Mouse (Mus musculus) thymus, postnatal 4 days (tissue): ENCODE data around the gene Ccser2.
"Not testable (repeated sequence)": the region's sequence is repeated elsewhere in the genome, so short reads cannot be mapped to it uniquely, and the experiment has no call there.

Experiments
- DNase-seq: peaks from one replicate; pipeline ENCODE4 v3.0.0; 2021

Ccser2 gene

DNA sequence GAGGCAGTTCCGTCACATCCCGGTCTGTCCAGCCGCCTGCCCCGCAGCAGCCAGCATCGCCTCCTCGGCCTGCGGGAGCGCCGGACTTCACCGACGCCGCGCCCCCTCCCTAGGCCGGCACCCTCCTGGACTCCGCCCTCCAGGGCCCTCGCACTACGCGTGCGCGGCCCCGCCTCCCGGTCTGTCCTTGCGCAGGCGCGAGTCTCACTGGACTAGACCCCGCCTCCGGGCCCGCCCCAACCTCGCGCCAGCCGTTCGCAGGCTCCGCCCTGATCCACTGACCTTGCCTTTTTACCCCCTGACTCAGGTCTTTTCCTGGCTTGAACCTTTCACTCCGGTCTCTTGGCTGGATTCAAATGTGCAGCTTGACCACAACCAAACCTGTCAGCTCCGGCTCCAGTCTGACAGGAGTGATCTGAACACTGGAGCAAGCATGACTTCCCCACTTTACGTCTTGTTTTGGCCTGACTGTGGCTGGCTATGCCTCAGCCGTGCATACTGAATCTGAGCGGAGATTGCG, at the start of gene Ccser2:
TSS of gene Ccser2 (minus strand) at position 150 of the 520 bp plus-strand sequence.
- DNase-seq = peak; percentile 100

- peak; percentile 23 for DNase-seq
Observed at GRCm38 (mm10) chr14:37015894-37016293, 47.3 kb upstream of the Ccser2 start.

- no peak for DNase-seq
Observed at GRCm38 (mm10) chr14:37013644-37014043, 45.1 kb upstream of the Ccser2 start.

- DNase-seq = no peak
Observed at GRCm38 (mm10) chr14:37009686-37010085, 41.1 kb upstream of the Ccser2 start.

DNA sequence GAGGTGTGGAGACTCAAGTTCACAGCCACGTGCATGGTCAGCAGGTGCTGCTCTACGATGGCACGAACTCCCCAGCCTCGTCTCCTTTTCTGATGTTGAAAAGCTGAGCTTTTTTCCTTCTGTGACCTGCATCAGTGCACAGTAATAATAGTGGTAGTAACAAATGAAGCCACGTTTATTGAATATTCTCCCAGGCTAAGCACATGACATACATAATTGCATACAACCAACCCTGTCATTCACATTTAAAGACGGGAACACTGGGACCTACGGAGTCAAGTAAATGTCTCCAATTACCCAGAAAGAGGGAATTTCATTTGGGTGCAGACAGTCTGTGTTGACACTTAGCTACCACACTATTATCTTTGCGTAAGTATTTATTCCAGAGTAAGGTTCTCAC, 37.9 kb upstream of the Ccser2 start:
- no peak for DNase-seq

DNA sequence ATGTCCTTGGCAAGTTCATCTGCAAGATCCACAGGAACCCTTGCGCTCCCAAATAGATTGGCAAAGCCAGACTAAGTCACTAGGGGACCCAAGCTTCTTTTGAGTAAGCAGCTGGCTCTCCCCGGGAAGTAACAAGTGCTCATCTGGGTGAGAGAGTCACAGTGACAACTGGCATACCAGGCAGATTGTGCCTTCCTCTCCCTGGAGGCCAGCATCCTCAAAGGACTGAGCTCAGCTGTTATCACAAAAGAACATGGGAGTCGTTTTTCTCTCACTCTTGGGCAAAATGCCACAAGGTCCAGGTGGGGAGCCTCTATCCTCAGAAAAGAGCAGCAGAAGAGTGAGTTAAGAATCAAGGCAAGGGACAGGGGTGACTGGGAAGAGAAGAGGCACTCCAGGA, 37.3 kb upstream of the Ccser2 start:
- no peak for DNase-seq

DNA sequence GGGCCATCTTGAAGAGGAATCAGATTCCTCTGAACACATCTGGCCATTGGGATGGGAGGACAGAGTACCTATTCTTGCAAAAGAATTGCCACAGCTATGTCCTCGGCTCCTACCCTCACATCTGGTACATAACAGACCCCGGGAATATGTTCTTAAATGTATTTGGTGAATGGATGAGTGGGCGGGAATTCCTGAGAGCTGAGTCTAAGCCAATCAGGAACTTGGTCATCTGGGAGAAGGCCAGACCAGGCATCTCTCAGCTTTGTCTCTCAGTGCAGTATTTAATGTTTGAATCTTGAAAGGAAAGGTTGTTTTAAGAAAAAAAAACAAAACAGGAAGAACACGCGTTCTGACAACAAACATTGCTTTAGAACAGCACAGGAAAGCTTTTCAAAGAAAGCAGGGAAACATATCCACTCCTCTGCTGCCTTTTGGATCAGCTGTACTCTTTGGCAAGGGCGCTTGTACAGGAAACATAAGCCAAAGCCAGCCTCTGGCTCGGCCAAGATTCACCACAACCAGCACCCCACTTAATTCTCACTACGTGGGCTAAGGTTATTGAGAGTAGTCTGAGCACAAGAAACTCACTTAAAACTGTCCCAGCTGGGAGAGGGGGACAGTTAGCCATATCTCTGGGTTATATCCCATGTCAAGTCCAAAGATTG, 35.0 kb upstream of the Ccser2 start:
- DNase-seq = no peak

GRCm38 (mm10) chr14:37002852-37003251, 34.3 kb upstream of the Ccser2 start:
- no peak for DNase-seq

GRCm38 (mm10) chr14:37000780-37001179, 32.2 kb upstream of the Ccser2 start:
- not testable (repeated sequence) for DNase-seq

- DNase-seq = no peak
Observed at GRCm38 (mm10) chr14:36989784-36990183, 21.2 kb upstream of the Ccser2 start.

GRCm38 (mm10) chr14:36985693-36986092, 17.1 kb upstream of the Ccser2 start:
- DNase-seq = no peak

DNA sequence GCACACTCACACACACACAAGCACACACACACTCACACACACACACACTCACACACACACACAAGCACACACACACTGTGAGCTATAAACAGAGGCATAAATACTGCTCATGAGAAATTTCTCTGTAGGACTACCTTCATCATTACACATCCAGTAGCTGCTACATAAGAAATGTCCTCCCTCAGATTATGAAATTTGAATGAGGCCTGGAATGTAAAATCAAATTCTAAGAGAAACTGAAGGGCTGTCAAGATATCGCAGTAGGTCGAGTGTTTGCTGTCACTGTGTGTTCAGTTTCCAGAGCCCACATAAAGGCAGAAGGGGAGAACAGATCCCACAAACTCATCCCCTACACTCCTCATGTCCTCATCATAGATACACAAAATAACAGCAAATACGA, 6.4 kb upstream of the Ccser2 start:
- DNase-seq = no peak

- no peak for DNase-seq
Observed at GRCm38 (mm10) chr14:36971211-36971610, 2.6 kb upstream of the Ccser2 start.

DNA sequence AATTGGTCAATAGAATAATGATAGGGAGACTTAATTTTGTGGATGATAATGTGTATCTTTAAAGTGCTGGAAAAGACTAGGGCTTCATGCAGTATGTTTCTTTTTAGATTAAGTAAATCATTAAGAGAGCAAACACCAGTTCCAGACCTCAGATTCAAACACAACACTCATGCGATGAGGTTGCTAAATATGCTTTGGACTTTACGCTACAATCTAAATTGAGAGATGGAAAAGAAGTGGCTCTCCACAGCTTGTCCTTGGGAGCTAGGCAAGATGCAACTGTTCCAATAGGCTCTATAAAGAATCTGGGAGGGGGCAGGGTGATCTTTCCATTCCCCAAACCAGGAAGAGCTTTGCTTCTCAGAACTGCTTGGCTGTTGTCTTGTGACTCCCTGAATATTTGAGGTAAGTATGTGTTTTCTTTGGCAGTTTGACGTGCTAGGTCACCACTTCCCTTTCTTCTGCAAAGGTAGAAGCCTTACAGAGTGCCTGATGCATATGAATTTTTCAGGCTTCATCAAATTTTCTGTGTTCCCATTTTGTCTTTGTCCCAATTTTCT, 1.4 kb upstream of the Ccser2 start:
- DNase-seq = no peak

DNA sequence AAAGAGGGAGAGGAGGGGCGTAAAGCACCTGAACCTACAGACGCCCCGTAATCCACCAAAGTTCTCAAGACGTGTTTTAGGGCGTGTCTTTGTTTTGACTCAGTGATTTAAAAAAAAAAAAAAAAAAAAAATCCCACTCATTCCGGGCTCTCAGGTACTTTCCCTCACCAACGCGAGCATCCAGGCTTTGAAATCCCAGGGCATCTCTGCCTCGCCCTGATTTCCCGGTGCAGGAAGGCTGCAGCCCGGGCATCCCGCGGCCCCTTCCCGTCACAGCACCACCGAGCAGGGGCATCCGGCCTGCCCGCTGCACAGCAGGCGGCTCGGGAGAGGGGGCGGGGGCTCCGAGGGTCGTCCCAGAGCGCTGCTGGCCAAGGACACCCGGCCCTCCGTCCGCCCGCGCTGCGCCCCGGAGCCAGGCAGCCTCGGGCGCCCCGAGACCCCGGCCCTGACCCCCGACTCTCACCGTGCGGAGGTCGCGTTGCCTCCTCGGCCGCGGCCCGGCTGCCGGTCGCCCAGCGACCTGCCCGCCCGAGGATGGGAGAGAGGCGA, 425 bp downstream of the Ccser2 start:
- DNase-seq = peak; percentile 78

DNA sequence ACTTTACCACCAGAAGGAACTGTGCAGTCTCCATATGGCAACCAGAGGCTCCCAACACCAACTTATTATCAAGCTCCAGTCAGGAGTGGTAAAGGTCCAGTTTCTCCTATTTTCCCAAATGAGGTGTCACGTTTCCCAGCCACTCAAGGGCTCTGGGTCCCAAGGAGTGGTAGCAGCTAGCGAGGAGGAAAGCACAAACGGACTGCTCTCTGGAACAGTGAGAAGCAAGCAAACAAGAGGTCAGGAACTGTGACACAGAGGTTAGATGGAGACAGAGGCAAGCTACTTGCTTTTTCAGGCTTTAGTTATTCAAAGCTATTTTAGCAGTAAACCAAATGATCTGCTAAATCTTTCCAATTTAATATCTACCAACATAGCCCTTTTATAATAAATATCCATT, 3.2 kb downstream of the Ccser2 start:
- no peak for DNase-seq

- DNase-seq = no peak
Observed at GRCm38 (mm10) chr14:36962477-36962876, 6.1 kb downstream of the Ccser2 start.

DNA sequence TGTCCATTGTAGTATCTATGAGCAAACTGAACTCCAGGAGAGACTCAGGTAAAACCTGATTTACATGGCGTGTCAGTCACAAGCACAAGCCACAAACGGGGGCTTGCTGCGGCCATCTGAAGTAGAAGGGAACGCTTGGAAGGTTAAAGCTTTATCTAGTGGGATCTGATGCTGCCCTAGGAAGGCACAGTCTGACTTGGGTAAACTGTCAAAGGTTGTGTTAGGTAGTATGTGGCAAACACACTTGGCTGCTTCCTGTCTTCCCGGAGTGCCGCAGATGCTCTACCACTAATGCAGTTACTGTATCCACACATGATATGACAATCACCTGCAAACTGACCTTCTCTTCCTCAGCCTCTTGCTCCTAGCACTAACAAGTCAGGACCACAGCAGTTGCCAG, 10.9 kb downstream of the Ccser2 start:
- no peak for DNase-seq

- DNase-seq = no peak
Observed at GRCm38 (mm10) chr14:36957261-36957660, 11.3 kb downstream of the Ccser2 start.

DNA sequence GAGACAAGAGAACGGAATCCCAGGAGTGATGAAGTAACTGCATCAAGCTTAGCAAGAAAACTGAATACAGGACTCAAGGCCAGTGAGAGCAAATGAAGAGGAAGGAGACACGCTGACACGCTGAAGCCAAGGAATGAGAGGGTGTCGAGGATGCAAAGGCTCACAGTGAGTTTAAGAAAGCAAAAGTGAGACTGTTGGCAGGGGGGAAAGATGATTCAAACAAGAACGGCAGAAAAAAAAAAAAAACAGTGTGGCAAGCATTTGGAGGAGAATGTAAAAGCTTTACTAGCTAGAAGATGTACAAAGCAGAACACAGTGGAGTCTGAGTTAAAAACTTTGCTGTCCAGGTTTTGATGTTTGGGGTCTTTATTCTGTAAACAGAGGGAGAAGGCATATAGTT, 11.9 kb downstream of the Ccser2 start:
- no peak for DNase-seq

DNA sequence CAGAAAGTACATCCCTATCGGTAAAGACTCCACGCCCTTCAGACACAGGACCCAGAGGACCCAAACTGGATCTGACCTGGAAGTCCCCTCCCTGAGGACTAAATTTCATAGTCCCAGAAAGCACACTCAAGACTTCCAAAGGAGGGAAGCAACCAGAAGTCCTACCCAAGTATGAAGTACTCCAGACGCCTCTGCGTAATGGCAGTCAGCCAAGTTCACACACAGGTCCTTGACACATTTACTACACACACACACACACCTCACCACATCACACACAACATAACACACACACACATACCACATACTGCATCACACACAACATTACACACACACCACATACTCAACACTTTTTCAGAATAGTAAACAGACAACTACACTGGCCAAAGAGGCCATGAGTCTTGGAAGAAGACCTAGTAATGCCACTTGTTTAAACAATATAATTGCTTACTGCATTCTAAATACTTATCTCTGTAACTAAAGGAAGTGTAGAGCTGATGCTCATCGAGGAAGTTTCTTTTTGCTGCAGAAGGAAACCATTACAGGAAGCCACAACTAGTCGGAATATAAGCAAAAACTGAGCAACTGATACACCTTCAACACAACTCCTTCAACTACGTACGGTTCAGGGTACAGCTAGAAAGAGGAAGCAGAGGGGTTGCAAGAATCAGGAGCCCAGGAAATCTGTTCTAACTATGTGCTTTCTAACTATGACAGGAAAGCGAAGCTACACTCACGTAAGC, 15.7 kb downstream of the Ccser2 start:
- DNase-seq = no peak

DNA sequence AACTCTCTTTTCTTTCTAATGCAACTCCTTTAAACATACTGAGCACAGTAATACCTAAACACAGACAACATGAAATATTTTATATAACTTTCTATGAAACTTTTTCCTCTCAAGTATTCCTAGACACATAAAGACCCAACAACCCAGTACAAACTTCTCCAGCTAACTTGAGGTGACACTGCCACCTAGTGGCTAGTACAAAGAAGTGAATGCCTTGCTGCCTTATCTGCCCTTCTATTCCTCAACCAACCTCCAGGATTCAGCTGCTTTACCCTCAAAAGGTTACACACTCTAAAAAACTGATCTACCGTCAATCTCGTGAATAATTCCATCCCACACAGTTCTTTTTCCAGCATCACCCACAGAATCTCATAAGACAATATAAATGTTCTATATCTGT, 16.4 kb downstream of the Ccser2 start:
- DNase-seq = peak; percentile 18

DNA sequence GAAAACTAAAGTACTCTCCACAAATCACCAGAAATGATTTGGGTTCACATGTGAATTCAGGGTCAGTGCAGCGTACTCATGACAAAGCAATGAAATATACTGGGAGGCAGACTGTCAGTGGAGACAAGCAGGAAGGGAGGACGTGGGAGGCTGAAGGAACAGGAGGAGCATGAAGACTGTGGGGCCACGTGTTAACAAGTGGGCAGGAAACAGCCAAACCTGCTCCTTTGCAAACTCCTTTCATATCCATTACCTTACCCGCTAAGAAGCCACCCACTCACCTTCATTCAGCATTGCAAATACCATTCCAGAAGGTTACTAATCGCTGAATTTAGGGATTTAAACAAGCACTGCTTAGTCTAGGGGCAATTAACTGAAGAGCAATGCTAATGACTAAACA, 25.9 kb downstream of the Ccser2 start:
- no peak for DNase-seq

DNA sequence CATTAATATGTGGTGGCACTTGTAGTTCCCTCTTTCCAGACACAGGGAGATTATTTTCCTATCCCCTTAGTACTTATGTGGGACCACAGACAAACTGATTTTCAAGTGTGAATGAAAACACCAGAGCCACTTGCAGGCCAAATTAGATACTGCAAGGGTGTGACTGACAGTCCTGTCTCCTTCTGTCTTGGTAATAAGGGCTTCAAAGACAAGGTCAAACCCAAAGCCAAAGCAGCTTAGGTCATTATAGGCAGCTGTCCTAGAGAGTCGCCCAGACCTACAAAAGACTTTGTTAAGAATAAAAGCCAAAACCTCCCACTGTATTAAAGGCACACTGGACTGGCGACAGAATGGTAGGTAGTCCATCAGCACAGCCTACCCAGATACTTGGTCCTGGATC, 30.6 kb downstream of the Ccser2 start:
- no peak for DNase-seq
